Mouse (Mus musculus): ENCODE measurements around the gene Ddit4. TPM values are rescaled to one million over a fixed set of nuclear protein-coding genes. Genes with fewer than 3 reads are reported as not detected.

Gene Ddit4
- total RNA-seq, 4 experiments from 2014 or later = 22.1 to 74.4 (median 55.6) TPM

GRCm38 (mm10) chr10:59972534-59972933, 20.9 kb upstream of the Ddit4 start:
- peak; percentile 87 for DNase-seq (ENCODE audit: low spot score)

DNA sequence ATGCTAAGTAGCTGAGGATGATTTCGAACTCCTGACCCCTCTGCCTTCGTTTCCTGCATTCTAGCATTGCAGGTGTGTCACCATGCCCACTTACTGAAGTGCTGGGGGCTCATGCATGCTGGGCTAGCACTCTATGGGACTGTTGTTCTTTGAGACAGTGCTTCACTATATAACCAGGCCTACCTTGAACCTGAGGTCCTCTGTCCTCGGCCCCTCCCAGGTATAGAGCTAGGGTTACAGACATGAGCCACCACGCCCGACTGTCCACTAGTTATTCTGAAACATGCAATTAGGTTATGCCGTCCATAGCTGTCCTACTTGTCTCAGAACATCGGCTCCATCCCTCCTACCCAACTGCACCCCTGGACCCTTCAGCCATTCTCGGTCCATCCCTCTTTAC, 20.2 kb upstream of the Ddit4 start:
- DNase-seq (ENCODE audit: low spot score) = no peak

DNA sequence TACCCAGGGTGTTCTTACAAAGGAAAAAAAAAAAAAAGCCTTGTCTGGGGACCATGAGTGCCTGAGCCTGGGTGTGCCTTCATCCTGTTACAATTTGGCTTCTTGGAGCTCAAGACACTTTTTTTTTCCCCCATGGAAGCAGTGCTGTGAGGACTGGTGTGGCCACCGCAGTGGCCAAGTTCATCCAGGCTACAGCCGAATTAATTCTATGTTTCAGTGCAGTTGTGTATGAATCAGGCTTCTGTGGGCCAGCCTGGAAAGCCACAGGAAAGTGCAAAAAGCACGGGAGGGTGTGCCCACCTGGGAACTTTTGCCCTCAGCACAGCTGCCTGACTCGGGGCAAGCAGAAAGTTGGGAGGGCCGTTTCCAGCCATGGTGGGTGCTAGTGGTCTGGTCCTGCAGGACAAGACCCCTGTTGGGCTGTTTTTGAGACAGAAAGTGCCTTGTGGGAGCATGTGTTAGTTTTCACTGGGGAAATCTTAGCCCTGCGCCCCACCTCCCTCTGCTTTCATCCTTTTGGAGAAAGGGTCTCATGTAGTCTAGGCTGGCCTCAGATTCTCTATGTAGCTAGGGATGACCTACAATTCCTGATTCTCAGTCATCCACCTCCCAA, 18.9 kb upstream of the Ddit4 start:
- DNase-seq (ENCODE audit: low spot score) = no peak

GRCm38 (mm10) chr10:59969821-59970449, 18.3 kb upstream of the Ddit4 start:
- peak; percentile 96 for DNase-seq (ENCODE audit: low spot score)

GRCm38 (mm10) chr10:59967309-59967942, 15.8 kb upstream of the Ddit4 start:
- DNase-seq (ENCODE audit: low spot score) = peak; percentile 80

- DNase-seq (ENCODE audit: low spot score) = no peak
Observed at GRCm38 (mm10) chr10:59966743-59967142, 15.1 kb upstream of the Ddit4 start.

DNA sequence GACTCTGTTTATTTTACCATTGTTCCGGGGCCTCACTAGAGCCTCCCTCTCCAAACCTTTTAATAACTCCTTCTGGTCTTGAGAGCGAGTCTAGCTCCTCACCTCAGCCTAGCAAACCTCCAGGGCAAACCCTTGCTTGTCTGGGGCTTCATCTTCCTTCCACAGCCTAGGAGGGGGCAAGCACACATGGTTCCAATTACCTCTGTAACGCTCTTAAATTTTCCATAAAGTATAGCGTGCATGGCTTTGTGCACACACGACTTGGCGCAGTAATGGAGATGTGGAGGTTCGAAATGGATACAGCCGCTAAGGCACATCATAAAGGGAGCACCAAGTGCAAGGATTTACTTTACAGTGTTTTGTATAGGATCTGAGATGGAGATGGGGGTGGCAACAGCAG, 14.2 kb upstream of the Ddit4 start:
- no peak for DNase-seq (ENCODE audit: low spot score)

GRCm38 (mm10) chr10:59965362-59965695, 13.7 kb upstream of the Ddit4 start:
- no peak for DNase-seq (ENCODE audit: low spot score)

GRCm38 (mm10) chr10:59964504-59965361, 13.1 kb upstream of the Ddit4 start:
- DNase-seq (ENCODE audit: low spot score) = no peak

- DNase-seq (ENCODE audit: low spot score) = no peak
Observed at GRCm38 (mm10) chr10:59963609-59964008, 12.0 kb upstream of the Ddit4 start.

GRCm38 (mm10) chr10:59959517-59959916, 7.9 kb upstream of the Ddit4 start:
- DNase-seq (ENCODE audit: low spot score) = no peak

- DNase-seq (ENCODE audit: low spot score) = no peak
Observed at GRCm38 (mm10) chr10:59958458-59958857, 6.8 kb upstream of the Ddit4 start.

- no peak for DNase-seq (ENCODE audit: low spot score)
Observed at GRCm38 (mm10) chr10:59957171-59958149, 5.8 kb upstream of the Ddit4 start.

- DNase-seq (ENCODE audit: low spot score) = no peak
Observed at GRCm38 (mm10) chr10:59956681-59957080, 5.0 kb upstream of the Ddit4 start.

- no peak for DNase-seq (ENCODE audit: low spot score)
Observed at GRCm38 (mm10) chr10:59953564-59954039, 2.0 kb upstream of the Ddit4 start.

- no peak for DNase-seq (ENCODE audit: low spot score)
Observed at GRCm38 (mm10) chr10:59952781-59953563, 1.3 kb upstream of the Ddit4 start.

DNA sequence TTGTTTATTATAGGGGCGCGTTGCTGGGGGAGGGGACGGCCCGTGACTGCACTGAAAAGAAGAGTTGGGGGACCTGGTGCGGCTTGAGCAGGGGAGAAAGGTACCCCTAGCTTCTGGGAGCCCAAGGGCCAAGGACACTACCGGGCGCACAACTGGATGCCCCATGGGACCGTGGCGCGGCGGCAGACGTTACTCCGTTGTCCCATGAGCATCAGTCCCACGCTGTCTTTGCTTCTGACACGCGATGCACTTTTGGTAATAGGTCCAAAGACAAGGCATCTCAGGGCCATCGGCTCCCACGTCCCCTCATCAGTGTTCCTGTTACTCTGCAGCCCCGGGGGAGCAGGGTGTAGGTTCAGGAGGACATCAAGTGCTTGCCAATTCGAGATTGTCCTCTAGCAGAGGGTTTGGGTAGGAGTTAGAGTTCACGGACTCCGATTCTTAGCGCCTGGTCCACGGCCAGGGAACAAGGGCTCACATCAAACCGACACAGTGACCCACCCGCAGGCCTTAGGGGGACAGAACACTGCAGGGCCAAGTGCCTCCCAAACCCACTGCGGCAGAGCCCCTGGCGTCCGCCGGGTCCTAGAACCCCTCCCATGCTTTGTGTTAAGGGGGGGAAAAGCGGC, 632 bp upstream of the Ddit4 start:
- peak; percentile 78 for DNase-seq (ENCODE audit: low spot score)

GRCm38 (mm10) chr10:59950716-59951191, 880 bp downstream of the Ddit4 start:
- DNase-seq (ENCODE audit: low spot score) = no peak

- DNase-seq (ENCODE audit: low spot score) = no peak
Observed at GRCm38 (mm10) chr10:59949783-59950605, 1.6 kb downstream of the Ddit4 start.
